Mouse (Mus musculus) olfactory bulb, adult 2 months (tissue): ENCODE measurements around the gene Gm21149. TPM values are rescaled to one million over a fixed set of nuclear protein-coding genes. Genes with fewer than 3 reads are reported as not detected.

Source experiments
- polyA plus RNA-seq: library from polyadenylated mRNA; stranded (reverse); fragments of >200 nt; gene quantifications from 2 replicates; pipeline ENCODE4 v1.2.4, GENCODE M21; 2012; ENCODE audit warnings: low replicate concordance; ENCODE audit not compliant: missing spikeins, insufficient read depth, insufficient read length

The Gm21149 gene
- polyA plus RNA-seq, 1 experiment: not detected

Other genes starting within 250 kb of the Gm21149 start
- not detected in 2 replicates for gene Gm21190, start 52.7 kb upstream of the Gm21149 start, polyA plus RNA-seq
- not detected in 2 replicates for gene Gm21083, start 100.8 kb upstream of the Gm21149 start, polyA plus RNA-seq
- not detected in 2 replicates for gene Speer4d, start 142.5 kb upstream of the Gm21149 start, polyA plus RNA-seq
- gene 4930572O03Rik, start 180.5 kb upstream of the Gm21149 start, polyA plus RNA-seq: not detected in 2 replicates
- not detected in 2 replicates for gene Speer4c, start 237.7 kb upstream of the Gm21149 start, polyA plus RNA-seq